Mouse (Mus musculus) liver, embryonic 14 days (tissue): ENCODE results near the gene Kif7. TPM values are rescaled to one million over a fixed set of nuclear protein-coding genes. Genes with fewer than 3 reads are reported as not detected.

ENCODE experiments used
- polyA plus RNA-seq: library from polyadenylated mRNA; depleted of rRNA; stranded (reverse); fragments of >200 nt; gene quantifications from 2 replicates; pipeline ENCODE4 v1.2.3, GENCODE M21; 2012; rRNA removed

The Kif7 gene
- polyA plus RNA-seq = 0.46 and 0.51 TPM in 2 replicates

DNA sequence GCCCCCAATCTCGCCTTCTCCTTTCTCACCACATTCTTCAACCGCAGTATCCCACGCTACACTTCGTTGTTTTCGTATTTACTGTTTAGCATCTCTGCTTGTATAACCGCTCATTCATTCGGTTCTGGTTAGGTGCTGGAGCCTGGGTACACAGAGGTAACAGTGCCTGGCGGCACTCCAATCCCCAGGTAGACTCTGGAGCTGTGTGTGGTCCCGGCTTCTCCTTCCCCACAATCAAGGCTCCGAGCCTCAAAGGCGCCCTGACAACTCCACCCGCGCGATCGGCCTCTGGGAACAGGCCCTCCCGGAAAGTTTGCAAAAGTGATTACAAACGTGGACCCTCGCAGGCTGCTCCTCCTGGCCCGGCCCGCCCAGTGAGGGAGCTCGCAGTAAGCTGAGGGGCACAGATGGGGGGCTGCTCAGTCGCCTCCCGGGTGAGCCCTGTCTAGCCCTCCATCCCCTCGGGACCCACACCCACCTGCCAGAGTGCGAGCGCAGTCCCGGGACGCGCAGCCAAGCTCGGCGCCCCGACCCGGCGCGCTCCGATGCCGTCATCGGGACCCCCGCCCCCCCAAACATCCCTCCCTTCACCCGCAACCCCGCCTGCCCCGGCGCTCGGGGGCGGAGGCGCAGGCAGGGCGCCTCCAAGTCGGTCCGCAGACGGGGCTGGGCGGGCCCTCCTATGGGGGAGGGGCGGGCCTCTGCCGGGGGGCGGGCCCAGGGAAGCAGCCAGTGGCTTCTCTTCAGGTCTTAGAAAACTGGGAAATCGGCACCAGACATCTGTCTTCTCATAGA is at the start of gene Kif7:
TSS of gene Kif7 (minus strand) at position 534 of the 795 bp plus-strand sequence.

DNA sequence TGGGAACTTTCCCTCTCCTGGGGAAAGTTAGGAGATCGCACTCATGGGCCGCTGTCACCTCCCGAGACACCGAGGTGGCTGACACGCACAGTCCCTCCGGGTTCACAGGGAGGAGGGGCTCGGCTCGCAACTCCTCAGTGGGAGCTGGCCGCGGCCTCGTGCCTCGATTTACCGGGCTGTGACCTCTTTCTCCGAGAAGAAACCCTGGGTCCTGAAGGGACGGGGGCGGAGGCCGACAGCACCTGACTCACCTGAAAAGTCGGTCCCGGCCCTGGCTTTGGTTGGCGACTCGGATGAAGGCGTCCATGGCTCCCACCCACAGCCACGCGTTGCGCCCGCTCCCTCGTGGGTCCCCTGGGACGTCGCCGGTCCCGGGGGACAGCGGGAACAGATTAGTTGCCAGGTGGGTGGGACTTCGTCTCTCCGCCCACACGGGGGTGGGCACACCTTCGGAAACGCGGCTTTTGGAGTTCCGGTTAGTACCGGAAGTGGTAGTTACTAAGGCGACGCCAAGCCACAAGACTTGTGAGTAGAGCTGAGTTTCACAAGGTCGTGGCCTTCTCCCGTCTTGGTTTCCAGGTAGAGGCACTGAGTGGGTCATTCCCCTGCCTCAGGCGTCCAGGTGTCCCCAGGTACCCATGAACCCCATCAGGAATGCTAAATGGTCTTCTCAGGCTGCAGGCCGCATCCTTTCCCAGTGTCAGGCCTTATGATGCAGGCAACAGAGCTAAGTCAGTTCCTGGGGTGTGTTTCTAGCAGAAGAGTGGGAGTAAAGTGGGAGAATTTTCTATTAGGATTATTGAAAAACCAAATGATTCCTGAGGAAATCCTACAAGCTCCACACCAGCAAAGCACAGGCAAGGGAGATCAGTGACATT is 27.4 kb upstream of the Kif7 start, which contains the start of the genes Pex11a and Wdr93:
TSS of gene Pex11a (minus strand) at position 473 of the 878 bp plus-strand sequence.
TSS of gene Wdr93 (plus strand) at position 505 of the 878 bp plus-strand sequence.

DNA sequence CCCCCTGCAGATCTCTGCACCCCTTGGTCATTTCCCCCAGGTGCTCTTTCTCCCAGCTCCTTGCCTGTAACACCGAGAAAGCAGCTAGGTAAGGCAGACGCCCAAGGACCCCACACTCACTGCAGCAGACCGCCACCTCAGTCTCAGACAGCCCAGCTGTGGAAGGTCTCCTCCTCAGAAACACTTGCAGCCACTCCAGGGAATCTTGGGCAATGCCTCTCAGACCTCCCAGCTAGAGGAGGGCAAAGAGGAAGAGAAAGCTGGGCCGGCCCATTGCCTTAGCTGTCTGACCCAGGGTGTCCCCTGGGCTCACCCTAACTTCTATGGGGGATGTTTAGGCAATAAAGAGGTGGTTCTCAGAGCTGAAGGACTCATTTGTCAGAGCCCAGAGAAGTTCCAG is 17.1 kb upstream of the Kif7 start, which contains the start of gene Plin1:
TSS of gene Plin1 (minus strand) at position 282 of the 400 bp plus-strand sequence.

DNA sequence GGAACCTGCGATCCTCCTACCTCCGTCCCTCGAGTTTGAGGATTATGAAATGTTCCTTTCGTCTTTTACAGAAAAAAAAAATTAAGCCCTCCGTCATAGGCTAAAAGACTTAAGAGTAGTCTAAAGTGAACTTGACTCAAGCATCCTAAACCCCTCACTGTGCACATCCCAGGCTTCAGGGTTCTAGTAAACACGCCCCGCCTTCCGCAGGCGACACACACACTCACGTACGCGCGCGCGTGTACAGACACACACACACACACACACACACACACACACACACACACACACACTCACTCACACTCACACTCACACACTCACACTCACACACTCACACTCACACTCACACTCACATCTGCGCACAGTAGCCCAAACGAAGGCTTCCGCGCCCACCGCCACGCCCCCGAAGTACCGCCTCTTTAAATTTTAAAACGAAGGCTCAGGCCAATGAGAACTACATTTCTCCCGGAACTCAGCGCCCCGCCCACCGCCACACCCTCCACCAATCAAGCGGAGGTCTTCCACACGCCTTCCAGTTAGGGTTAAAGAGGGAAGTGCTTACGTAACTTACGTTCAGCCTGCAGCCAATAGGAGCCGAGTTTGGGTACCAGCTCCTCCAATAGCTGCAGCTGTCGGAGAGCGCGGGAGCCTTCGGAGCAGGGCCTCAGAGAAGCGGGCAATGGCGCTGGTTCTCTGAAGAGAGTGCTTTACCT is 55.8 kb downstream of the Kif7 start, which contains the start of gene Ticrr:
TSS of gene Ticrr (plus strand) at position 619 of the 713 bp plus-strand sequence.

Other genes with a start within 250 kb of the Kif7 start
- 12.8 and 17.1 TPM in 2 replicates for gene Polg, start 249.4 kb downstream of the Kif7 start, polyA plus RNA-seq
- 0.03 and 0.06 TPM in 2 replicates for gene Rhcg, start 98.1 kb downstream of the Kif7 start, polyA plus RNA-seq
- 3.7 and 4.3 TPM in 2 replicates for gene Ticrr, start 55.5 kb downstream of the Kif7 start, polyA plus RNA-seq
- gene Plin1, start 17.2 kb upstream of the Kif7 start, polyA plus RNA-seq = not detected in 2 replicates
- 0.97 and 1.1 TPM in 2 replicates for gene Pex11a, start 27.4 kb upstream of the Kif7 start, polyA plus RNA-seq
- gene Wdr93, start 27.4 kb upstream of the Kif7 start, polyA plus RNA-seq = 0.02 and 0.03 TPM in 2 replicates
- gene Mesp1, start 78.1 kb upstream of the Kif7 start, polyA plus RNA-seq = 0.02 TPM in 1 of 2 replicates, not detected in the other
- 0.03 TPM in 2 replicates for gene Mesp2, start 95.0 kb upstream of the Kif7 start, polyA plus RNA-seq
- 16.2 and 17.8 TPM in 2 replicates for gene Anpep, start 145.3 kb upstream of the Kif7 start, polyA plus RNA-seq
- gene Ap3s2, start 204.9 kb upstream of the Kif7 start, polyA plus RNA-seq = 5.5 and 6.2 TPM in 2 replicates
- gene Arpin, start 219.6 kb upstream of the Kif7 start, polyA plus RNA-seq = 1.8 and 2.3 TPM in 2 replicates